Comparison of ENCODE assay signal across 10 mouse cellular contexts in the genomic region with DNA sequence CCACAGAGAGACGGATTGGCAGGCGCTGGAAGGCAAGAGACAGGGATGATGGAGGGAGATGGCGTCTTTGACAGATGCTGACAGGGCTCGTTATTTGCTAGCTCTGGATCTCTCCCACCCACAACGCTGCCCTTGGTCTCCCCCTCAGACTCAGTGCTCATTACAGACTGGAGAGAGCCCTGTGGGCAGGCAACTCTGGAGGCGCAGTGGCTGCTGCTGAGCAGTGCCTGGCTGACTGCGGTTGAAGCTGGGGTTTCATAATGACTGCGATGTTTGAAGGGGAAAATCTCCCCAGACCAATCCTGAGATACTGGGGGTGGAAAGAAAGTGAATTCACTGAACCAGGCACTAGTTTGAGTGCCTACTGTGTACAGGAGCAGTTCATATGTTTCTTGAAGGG. TPM values are rescaled to one million over a fixed set of nuclear protein-coding genes. Genes with fewer than 3 reads are reported as not detected.
DNase-seq lines count a peak whose midpoint lies in the region; ATAC-seq and TF ChIP-seq lines count a peak whose summit lies in the region.
"Had no signal": no experiment of that assay in that cellular context is flagged by ENCODE, and none has a peak within 500 bp of the region (broad histone marks: within the 10 kb centered on the region; RNA-seq: fewer than 3 reads in every experiment).

No protein-coding gene starts in this region.

- 17% methylated on average over 8 of the region's 8 CpGs for WGBS in forebrain, postnatal 0 days
- 22% methylated on average over 8 of the region's 8 CpGs for WGBS in limb, embryonic 12.5 days
- WGBS in neural tube, embryonic 15.5 days = 25% methylated on average over 8 of the region's 8 CpGs

- H3K4me1 ChIP-seq in forebrain, postnatal 0 days (ENCODE audit: insufficient read depth) = peaks cover 41% of the 10 kb centered on the region
- H3K4me1 ChIP-seq in limb, embryonic 12.5 days (replicated peaks) = peaks cover 49% of the 10 kb centered on the region
- H3K4me1 ChIP-seq in neural tube, embryonic 15.5 days = peaks cover 77% of the 10 kb centered on the region

- intact Hi-C loops in left cerebral cortex, postnatal 4 days (cut with DNase I) = loop anchor here (2.0 kb wide), 1 partner anchor 44 kb away; no protein-coding TSS in a partner anchor

- H3K4me2 ChIP-seq in forebrain, postnatal 0 days (ENCODE audit: low read depth) = no peak overlapping the region
- no peak overlapping the region for H3K4me2 ChIP-seq in limb, embryonic 12.5 days
- no peak overlapping the region for H3K4me2 ChIP-seq in neural tube, embryonic 15.5 days
- H3K4me2 ChIP-seq: heart, embryonic 12.5 days had no signal

- H3K27me3 ChIP-seq in forebrain, postnatal 0 days (ENCODE audit: insufficient read depth, low read length) = no peaks in the 10 kb centered on the region
- peaks cover 74% of the 10 kb centered on the region for H3K27me3 ChIP-seq in limb, embryonic 12.5 days
- peaks cover 29% of the 10 kb centered on the region for H3K27me3 ChIP-seq in neural tube, embryonic 15.5 days (replicated peaks)

- TF ChIP-seq CTCF in layer of hippocampus, adult 2 months (conservative IDR thresholded peaks at IDR 0.05) = no peak
- TF ChIP-seq CTCF in forebrain, postnatal 0 days (IDR thresholded peaks at IDR 0.05; ENCODE audit: low read depth) = no peak

- no peak for DNase-seq in layer of hippocampus, adult 2 months (ENCODE audit: low spot score in 2 of 2)
- no peak for DNase-seq in layer of hippocampus, adult 9-11 months
- DNase-seq in forebrain, postnatal 0 days = peak; percentile 55
- DNase-seq in kidney, postnatal 36 days = no peak
- no peak for DNase-seq in heart, adult 8-10 months (ENCODE audit: low spot score)
- DNase-seq in left cerebral cortex, postnatal 4 days = no peak

- H3K4me3 ChIP-seq in layer of hippocampus, adult 2 months = no peak overlapping the region
- H3K4me3 ChIP-seq in forebrain, postnatal 0 days (ENCODE audit: low read depth, low read length) = no peak overlapping the region
- H3K4me3 ChIP-seq in limb, embryonic 12.5 days (replicated peaks) = no peak overlapping the region
- no peak overlapping the region for H3K4me3 ChIP-seq in neural tube, embryonic 15.5 days (replicated peaks)
- H3K4me3 ChIP-seq: heart, embryonic 12.5 days; myocyte had no signal

- 0 out of 2 replicates have a peak overlapping the region, but pooled peaks have one; percentile 49 for H3K9ac ChIP-seq in forebrain, postnatal 0 days
- H3K9ac ChIP-seq in limb, embryonic 12.5 days (replicated peaks) = no peak overlapping the region
- H3K9ac ChIP-seq in neural tube, embryonic 15.5 days (replicated peaks) = 0 out of 2 replicates have a peak overlapping the region, but pooled peaks have one; percentile 5
- H3K9ac ChIP-seq: heart, embryonic 12.5 days had no signal

- H3K27ac ChIP-seq in layer of hippocampus, adult 2 months = peak overlapping the region; percentile 97
- peak overlapping the region; percentile 90 for H3K27ac ChIP-seq in forebrain, postnatal 0 days (ENCODE audit: low read depth, low read length)
- 0 out of 2 replicates have a peak overlapping the region, but pooled peaks have one; percentile 3 for H3K27ac ChIP-seq in limb, embryonic 12.5 days
- peak overlapping the region; percentile 95 for H3K27ac ChIP-seq in neural tube, embryonic 15.5 days (replicated peaks)

- H3K9me3 ChIP-seq in forebrain, postnatal 0 days (ENCODE audit: low read length) = no peaks in the 10 kb centered on the region
- H3K9me3 ChIP-seq in limb, embryonic 12.5 days = no peaks in the 10 kb centered on the region
- H3K9me3 ChIP-seq in neural tube, embryonic 15.5 days (replicated peaks) = no peaks in the 10 kb centered on the region
- H3K9me3 ChIP-seq: heart, embryonic 12.5 days had no signal

- no peaks in the 10 kb centered on the region for H3K36me3 ChIP-seq in forebrain, postnatal 0 days (ENCODE audit: insufficient read depth)
- H3K36me3 ChIP-seq in limb, embryonic 12.5 days = no peaks in the 10 kb centered on the region
- H3K36me3 ChIP-seq in neural tube, embryonic 15.5 days = no peaks in the 10 kb centered on the region
- H3K36me3 ChIP-seq: heart, embryonic 12.5 days had no signal

- ATAC-seq in forebrain, postnatal 0 days = no peak
- no peak for ATAC-seq in limb, embryonic 12.5 days (ENCODE audit: insufficient number of reproducible peaks, insufficient read depth, low FRiP score, low TSS enrichment, low read depth)
- no peak for ATAC-seq in neural tube, embryonic 15.5 days (ENCODE audit: low FRiP score)

RNA-seq across cellular contexts. Expression of gene Calcoco1, which starts 21.2 kb away (rescaled TPM):
- 10 to 100 TPM; 95.4 to 96.9 TPM for total RNA-seq in layer of hippocampus, adult 2 months (2021)
- 42.6 and 47.1 TPM in 2 replicates for total RNA-seq in forebrain, postnatal 0 days (2014; rRNA removed)
- polyA plus RNA-seq in forebrain, postnatal 0 days (2015; fragmentation: Nextera tagmentation; extraction: Ambion mirVana) = 33.5 and 36.9 TPM in 2 replicates
- polyA plus RNA-seq in limb, embryonic 12.5 days (2016; fragmentation: Nextera tagmentation; extraction: Ambion mirVana) = 43.0 and 49.4 TPM in 2 replicates
- polyA plus RNA-seq in neural tube, embryonic 15.5 days (2015; fragmentation: Nextera tagmentation; extraction: Ambion mirVana) = 28.3 and 41.6 TPM in 2 replicates
- 100 to 1,000 TPM; 117 to 143 (median 127) TPM for total RNA-seq in heart, adult 8-10 months (2022)
- 10 to 100 TPM; 44.3 to 46.7 TPM for total RNA-seq in left cerebral cortex, postnatal 4 days (2021)

Comparison
In these comparisons a context has a peak if more than half of its experiments do, and no peak if none do; other contexts are left out.
1. H3K27ac ChIP-seq: peak in every context shown above with its lines; median percentile 97 in layer of hippocampus, adult 2 months; 95 in neural tube, embryonic 15.5 days; 90 in forebrain, postnatal 0 days; 3 in limb, embryonic 12.5 days.